Mouse (Mus musculus): ENCODE results near the gene Msantd1. TPM values are rescaled to one million over a fixed set of nuclear protein-coding genes. Genes with fewer than 3 reads are reported as not detected.

Msantd1 gene
- total and polyA plus RNA-seq, 2 experiments from 2014 or later = 5.9 to 10.0 TPM

DNA sequence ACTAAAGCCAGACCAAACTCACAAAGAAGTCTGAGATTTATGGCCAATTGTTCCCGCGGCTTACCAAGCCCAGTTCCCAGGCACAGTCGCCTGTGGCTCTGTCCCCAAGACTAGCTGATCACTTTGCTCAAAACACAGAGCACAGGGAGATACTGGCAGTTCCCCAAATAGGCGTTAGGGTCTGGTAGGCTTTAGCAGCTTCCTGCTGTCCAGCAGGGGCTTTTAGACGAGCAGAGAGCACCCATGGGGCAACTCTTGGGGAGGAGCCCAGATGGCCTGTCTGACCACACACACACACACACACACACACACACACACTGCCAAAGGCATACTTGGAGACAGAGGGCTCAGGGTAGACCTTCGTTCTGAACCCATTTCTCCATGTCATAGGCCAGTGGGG, 14.7 kb downstream of the Msantd1 start:
- DNase-seq (ENCODE audit: low spot score) (no peak), ATAC-seq (no peak)
- Histone ChIP-seq H3K4me3 (ENCODE audit: low read length) (no peak overlapping the region), H3K9ac (replicated peaks; ENCODE audit: low read length) (no peak overlapping the region), H3K36me3 (ENCODE audit: insufficient read depth, low read length) (peaks cover 8% of the 10 kb centered on the region; the same call in 1 of the 2 replicates), H3K27ac (no peak overlapping the region), H3K9me3 (ENCODE audit: low read length) (no peaks in the 10 kb centered on the region), H3K27me3 (ENCODE audit: insufficient read depth, low read length) (no peaks in the 10 kb centered on the region), H3K4me1 (ENCODE audit: insufficient read depth, low read length) (no peaks in the 10 kb centered on the region), H3K4me2 (ENCODE audit: low read depth, low read length) (no peak overlapping the region)
- 49% methylated on average over 6 of the region's 6 CpGs for WGBS
- no peak for TF ChIP-seq CTCF (IDR thresholded peaks at IDR 0.05; ENCODE audit: low read depth)

GRCm38 (mm10) chr5:34923920-34924319, 16.1 kb downstream of the Msantd1 start:
- DNase-seq (ENCODE audit: low spot score) = no peak
- no peaks in the 10 kb centered on the region for H3K9me3 ChIP-seq (ENCODE audit: low read length)
- no peak overlapping the region for H3K4me2 ChIP-seq (ENCODE audit: low read depth, low read length)
- no peak for ATAC-seq
- no peak overlapping the region for H3K27ac ChIP-seq
- 88% methylated on average over 4 of the region's 4 CpGs for WGBS
- H3K4me3 ChIP-seq (ENCODE audit: low read length) = no peak overlapping the region
- peaks cover 8% of the 10 kb centered on the region; the same call in 1 of the 2 replicates for H3K36me3 ChIP-seq (ENCODE audit: insufficient read depth, low read length)
- no peak for TF ChIP-seq CTCF (IDR thresholded peaks at IDR 0.05; ENCODE audit: low read depth)
- no peaks in the 10 kb centered on the region for H3K4me1 ChIP-seq (ENCODE audit: insufficient read depth, low read length)
- H3K27me3 ChIP-seq (ENCODE audit: insufficient read depth, low read length) = no peaks in the 10 kb centered on the region
- no peak overlapping the region for H3K9ac ChIP-seq (replicated peaks; ENCODE audit: low read length)

DNA sequence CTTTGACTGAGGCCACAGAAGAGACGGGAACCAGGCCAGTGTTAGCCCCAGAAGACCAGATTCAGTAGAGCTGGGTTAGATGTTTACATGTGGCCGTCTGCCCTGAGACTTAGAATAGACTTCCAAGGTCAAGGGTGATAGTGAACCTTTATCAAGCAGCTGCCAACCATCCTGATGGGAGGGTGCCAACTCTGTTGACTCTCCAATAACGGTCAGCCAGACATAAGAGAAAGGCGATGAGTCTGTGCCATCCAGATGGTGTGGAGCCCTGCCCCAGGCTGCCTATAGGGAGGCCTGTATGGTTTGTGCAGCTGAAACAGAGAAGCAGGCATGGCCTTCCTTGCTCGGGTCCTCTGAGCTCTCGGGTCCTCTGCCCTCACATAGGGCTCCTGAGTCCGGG, 16.7 kb downstream of the Msantd1 start:
- ATAC-seq (no peak), DNase-seq (ENCODE audit: low spot score) (no peak)
- H3K4me1 ChIP-seq (ENCODE audit: insufficient read depth, low read length) = no peaks in the 10 kb centered on the region
- 80% methylated on average over 7 of the region's 7 CpGs for WGBS
- H3K36me3 ChIP-seq (ENCODE audit: insufficient read depth, low read length) = peaks cover 8% of the 10 kb centered on the region; the same call in 1 of the 2 replicates
- H3K27me3 ChIP-seq (ENCODE audit: insufficient read depth, low read length) = no peaks in the 10 kb centered on the region
- no peaks in the 10 kb centered on the region for H3K9me3 ChIP-seq (ENCODE audit: low read length)
- no peak overlapping the region for H3K4me2 ChIP-seq (ENCODE audit: low read depth, low read length)
- TF ChIP-seq CTCF (IDR thresholded peaks at IDR 0.05; ENCODE audit: low read depth) = no peak
- H3K27ac ChIP-seq = no peak overlapping the region
- H3K4me3 ChIP-seq (ENCODE audit: low read length) = no peak overlapping the region
- H3K9ac ChIP-seq (replicated peaks; ENCODE audit: low read length) = no peak overlapping the region

DNA sequence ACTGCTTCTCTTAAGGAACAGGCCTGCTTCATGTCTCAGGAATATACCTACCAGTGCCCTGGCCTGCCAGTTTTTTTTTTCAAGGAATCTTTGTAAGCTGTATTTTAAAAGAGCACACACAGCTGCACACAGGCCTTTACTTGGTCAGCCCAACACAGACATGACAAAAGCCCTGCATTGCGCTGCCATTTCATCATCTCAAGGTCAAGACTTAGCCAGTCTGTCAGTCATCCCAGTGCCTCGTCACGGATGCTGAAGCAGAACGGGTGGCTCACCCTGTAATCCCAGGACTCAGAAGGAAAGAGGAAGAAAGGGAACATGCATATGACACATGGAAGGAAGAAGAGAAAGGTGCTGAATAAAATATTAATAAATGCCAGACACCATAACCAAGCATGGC, 19.8 kb downstream of the Msantd1 start:
- no peak for ATAC-seq
- no peak overlapping the region for H3K9ac ChIP-seq (replicated peaks; ENCODE audit: low read length)
- no peaks in the 10 kb centered on the region for H3K9me3 ChIP-seq (ENCODE audit: low read length)
- peaks cover 8% of the 10 kb centered on the region; the same call in 1 of the 2 replicates for H3K36me3 ChIP-seq (ENCODE audit: insufficient read depth, low read length)
- TF ChIP-seq CTCF (IDR thresholded peaks at IDR 0.05; ENCODE audit: low read depth) = no peak
- no peak overlapping the region for H3K4me2 ChIP-seq (ENCODE audit: low read depth, low read length)
- DNase-seq (ENCODE audit: low spot score) = no peak
- no peak overlapping the region for H3K4me3 ChIP-seq (ENCODE audit: low read length)
- no peaks in the 10 kb centered on the region for H3K27me3 ChIP-seq (ENCODE audit: insufficient read depth, low read length)
- no peak overlapping the region for H3K27ac ChIP-seq
- 81% methylated on average over 4 of the region's 4 CpGs for WGBS
- H3K4me1 ChIP-seq (ENCODE audit: insufficient read depth, low read length) = peaks cover 14% of the 10 kb centered on the region

- no peak for TF ChIP-seq CTCF (IDR thresholded peaks at IDR 0.05; ENCODE audit: low read depth)
- H3K27ac ChIP-seq = peak overlapping the region; percentile 66; the same call in 1 of the 2 replicates
- H3K4me2 ChIP-seq (ENCODE audit: low read depth, low read length) = no peak overlapping the region
- ATAC-seq = 0 out of 2 replicates have a peak, but pooled peaks have one; percentile 38
- no peaks in the 10 kb centered on the region; the same call in 1 of the 2 replicates for H3K36me3 ChIP-seq (ENCODE audit: insufficient read depth, low read length)
- peaks cover 14% of the 10 kb centered on the region for H3K4me1 ChIP-seq (ENCODE audit: insufficient read depth, low read length)
- DNase-seq (ENCODE audit: low spot score) = no peak
- H3K9me3 ChIP-seq (ENCODE audit: low read length) = no peaks in the 10 kb centered on the region
- 44% methylated on average over 9 of the region's 9 CpGs for WGBS
- no peak overlapping the region for H3K9ac ChIP-seq (replicated peaks; ENCODE audit: low read length)
- no peak overlapping the region for H3K4me3 ChIP-seq (ENCODE audit: low read length)
- no peaks in the 10 kb centered on the region for H3K27me3 ChIP-seq (ENCODE audit: insufficient read depth, low read length)
These were observed 22.6 kb downstream of the Msantd1 start for GRCm38 (mm10) chr5:34930151-34930975.

DNA sequence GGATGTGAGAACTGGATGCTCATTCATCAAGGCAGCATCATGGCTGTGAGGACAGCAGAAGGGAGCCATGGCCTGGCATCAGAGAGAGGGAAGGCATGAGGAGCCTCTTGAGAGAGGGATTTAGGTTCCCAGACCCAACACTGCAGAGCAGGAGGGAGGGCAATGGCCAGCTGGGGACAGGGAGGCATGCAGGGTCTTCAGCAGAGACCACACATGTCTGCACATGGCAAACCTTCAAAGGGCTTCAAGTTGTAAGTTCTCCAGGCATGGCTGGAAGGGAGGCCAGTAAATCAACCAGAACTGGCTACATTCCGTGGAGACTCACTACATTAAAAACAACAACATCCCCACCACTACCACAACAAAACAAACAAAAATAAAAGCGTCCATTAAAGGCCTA, 23.3 kb downstream of the Msantd1 start:
- Histone ChIP-seq H3K36me3 (ENCODE audit: insufficient read depth, low read length) (no peaks in the 10 kb centered on the region), H3K27ac (peak overlapping the region; percentile 66; the same call in 1 of the 2 replicates), H3K4me1 (ENCODE audit: insufficient read depth, low read length) (peaks cover 14% of the 10 kb centered on the region), H3K9ac (replicated peaks; ENCODE audit: low read length) (no peak overlapping the region), H3K9me3 (ENCODE audit: low read length) (no peaks in the 10 kb centered on the region), H3K4me2 (ENCODE audit: low read depth, low read length) (no peak overlapping the region), H3K4me3 (ENCODE audit: low read length) (no peak overlapping the region), H3K27me3 (ENCODE audit: insufficient read depth, low read length) (no peaks in the 10 kb centered on the region)
- DNase-seq (ENCODE audit: low spot score) (no peak), ATAC-seq (0 out of 2 replicates have a peak, but pooled peaks have one; percentile 10)
- TF ChIP-seq CTCF (IDR thresholded peaks at IDR 0.05; ENCODE audit: low read depth) = no peak
- WGBS = 72% methylated on average over 2 of the region's 2 CpGs
